Mouse (Mus musculus): ENCODE results near the gene Elmod1.

DNA sequence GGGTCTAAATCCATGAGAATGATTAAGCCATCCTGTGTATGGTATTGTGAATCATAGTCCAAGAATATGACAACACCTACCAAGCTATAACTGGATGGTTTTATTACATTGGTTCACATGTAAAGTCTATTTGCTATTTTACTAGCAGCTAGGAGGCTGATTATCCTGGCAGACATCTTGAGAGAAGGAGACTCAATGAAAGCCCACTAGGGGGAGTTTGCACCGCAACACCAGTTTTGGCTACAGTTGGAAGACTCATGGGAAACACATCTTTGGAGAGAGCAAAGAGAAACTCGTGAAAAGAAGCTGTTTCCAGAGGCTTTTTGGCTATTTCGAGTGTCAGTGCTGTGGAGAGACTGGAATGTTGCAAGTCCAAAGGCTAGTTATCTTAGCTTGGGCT, 69.7 kb downstream of the Elmod1 start:
- no peak for TF ChIP-seq GATA1 (IDR thresholded peaks at IDR 0.05; ENCODE audit: low read length)
- no peak for TF ChIP-seq TAL1 (IDR thresholded peaks at IDR 0.05; ENCODE audit: low read length)

Measured in erythroblast, embryonic 14.5 days (primary cell).